Mouse (Mus musculus) cerebellum, postnatal 36 days (tissue): ENCODE measurements at regions not wholly inside any gene's neighbourhood (a gene's known extent, or its start where the extent isn't known, plus 50 kb on each side); places are given as distances from the start of the nearest gene placed in this dataset.

Experiments
- DNase-seq, 2 experiments: peaks; one replicate each; pipeline ENCODE4 v3.0.0; 2021 to 2022; ENCODE audit warnings: mixed read lengths in 2 of 2

DNA sequence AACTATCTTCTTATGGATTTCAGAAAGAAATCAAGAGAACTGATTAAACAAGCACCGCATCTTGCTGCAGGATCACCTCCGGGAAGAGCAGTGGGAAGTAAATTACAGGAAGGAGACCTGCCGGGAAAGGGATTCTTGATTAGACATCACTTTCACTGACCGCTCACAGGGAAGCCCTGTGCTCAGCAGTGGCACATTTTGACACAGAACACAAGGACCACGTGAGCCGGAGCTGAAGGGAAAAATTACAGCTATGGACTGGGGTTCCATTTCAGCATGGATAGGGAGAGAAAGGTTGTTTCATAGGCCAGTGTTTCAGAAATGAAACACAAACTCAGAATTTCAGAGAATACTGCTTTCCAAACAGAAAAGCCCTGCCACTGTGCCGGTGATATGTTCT lies 105.0 kb upstream of the Isl1 start:
- no peak for DNase-seq

DNA sequence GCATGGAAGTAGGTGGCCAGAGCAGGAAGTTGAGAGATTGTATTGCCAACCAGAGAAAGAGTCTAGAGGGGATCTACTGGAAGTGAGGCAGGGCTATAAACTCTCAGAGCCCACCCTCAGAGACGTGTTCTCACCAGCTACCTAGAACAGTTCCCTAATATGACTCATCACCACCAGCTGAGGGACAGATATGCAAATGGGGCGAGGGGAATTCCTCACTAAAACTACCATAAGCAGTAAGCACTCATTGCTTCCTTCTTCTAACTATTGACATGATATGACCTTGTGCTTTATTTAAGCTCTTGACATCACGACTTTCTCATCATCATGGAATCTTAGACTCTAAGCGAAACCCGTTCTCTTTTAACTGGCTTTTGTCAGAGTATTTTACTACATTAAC lies 101.2 kb upstream of the Isl1 start:
- DNase-seq, result no peak
